Mouse (Mus musculus) midbrain, embryonic 11.5 days (tissue): ENCODE data around the gene Rsph10b. TPM values are rescaled to one million over a fixed set of nuclear protein-coding genes. Genes with fewer than 3 reads are reported as not detected.
A peak's percentile ranks its signal among the peaks of the same experiment; 100 is the strongest.

Experiments used
- ATAC-seq: fragments of 200-750 bp; cut with Nextera tagmentation; 2 replicates; pipeline ENCODE4 v1.8.0; 2017; ENCODE audit warnings: moderate TSS enrichment, moderate library complexity; ENCODE audit not compliant: low FRiP score
- DNase-seq: peaks from one replicate; pipeline ENCODE4 v3.0.0; 2015; ENCODE audit warnings: low spot score; ENCODE audit errors: missing footprints
- H3K27ac ChIP-seq: fragments of 300-500 bp; sonication (generic); 2 replicates; pipeline ENCODE4 v1.5.1; 2014; ENCODE audit warnings: low read depth, low read length
- H3K27me3 ChIP-seq: fragments of 300-500 bp; sonication (generic); 2 replicates; pipeline ENCODE4 v1.6.1; 2014; ENCODE audit warnings: mild to moderate bottlenecking, low read length, moderate library complexity, mixed read lengths; ENCODE audit not compliant: control insufficient read depth, insufficient read depth
- H3K36me3 ChIP-seq: fragments of 300-500 bp; sonication (generic); 2 replicates; pipeline ENCODE4 v1.6.1; 2014; ENCODE audit warnings: mild to moderate bottlenecking, low read length, moderate library complexity, mixed read lengths; ENCODE audit not compliant: control insufficient read depth, insufficient read depth
- H3K4me1 ChIP-seq: fragments of 300-500 bp; sonication (generic); 2 replicates; pipeline ENCODE4 v1.6.1; 2014; ENCODE audit warnings: low read length; ENCODE audit not compliant: control insufficient read depth, insufficient read depth
- H3K4me2 ChIP-seq: fragments of 300-500 bp; sonication (generic); 2 replicates; pipeline ENCODE4 v1.6.1; 2014; ENCODE audit warnings: mild to moderate bottlenecking, moderate library complexity
- H3K4me3 ChIP-seq: fragments of 300-500 bp; sonication (generic); 2 replicates; pipeline ENCODE4 v1.5.1; 2014; ENCODE audit warnings: low read depth, low read length
- H3K9ac ChIP-seq: fragments of 300-500 bp; sonication (generic); 2 replicates; pipeline ENCODE4 v1.6.1; 2014; ENCODE audit warnings: low read length
- H3K9me3 ChIP-seq: fragments of 300-500 bp; sonication (generic); 2 replicates; pipeline ENCODE4 v1.6.1; 2016; ENCODE audit warnings: low read length; ENCODE audit not compliant: control insufficient read depth
- WGBS: fragments of 180-500 bp; shearing (Covaris S2); extraction: QIAGEN DNeasy Blood & Tissue Kit; methylation state at CpG from one replicate; pipeline ENCODE4 v1.1.7; 2014; 5-methylcytosine and 5-hydroxymethylcytosine counted together
- polyA plus RNA-seq: library from polyadenylated mRNA; unstranded; fragments of >200 nt; fragmentation: Nextera tagmentation; extraction: Ambion mirVana; gene quantifications from 2 replicates; pipeline ENCODE4 v1.2.1, GENCODE M21; 2014

The Rsph10b gene
- polyA plus RNA-seq, 1 experiment from 2014 or later = 0.56 TPM

DNA sequence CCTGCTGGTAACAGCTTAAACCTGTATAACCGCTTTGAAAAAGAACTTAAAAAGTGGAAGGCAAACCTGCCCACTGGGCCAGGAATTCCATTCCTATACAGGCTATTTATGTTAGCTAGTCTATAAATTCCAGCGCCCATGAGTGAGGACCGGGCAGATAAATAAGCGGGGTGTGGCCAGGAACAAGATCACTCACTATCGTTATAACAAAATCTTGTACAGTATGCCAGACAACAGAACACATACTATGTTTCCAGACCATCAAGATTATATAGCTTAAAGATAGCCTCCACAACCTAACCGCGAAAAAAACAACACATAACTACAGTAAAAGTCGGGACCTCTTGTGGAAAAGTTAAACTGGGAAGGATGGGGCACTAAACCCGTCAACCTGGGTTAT is 23.9 kb upstream of the Rsph10b start:
- Histone ChIP-seq H3K27me3 (no peaks in the 10 kb centered on the region), H3K36me3 (peaks cover 7% of the 10 kb centered on the region; the same call in 1 of the 2 replicates), H3K4me1 (peaks cover 15% of the 10 kb centered on the region), H3K9me3 (no peaks in the 10 kb centered on the region), H3K4me2 (peak overlapping the region; percentile 62), H3K4me3 (peak overlapping the region; percentile 71), H3K27ac (no peak overlapping the region; the same call in 1 of the 2 replicates), H3K9ac (peak overlapping the region; percentile 68)
- whole genome bisulfite sequencing = 2% methylated on average over 9 of the region's 9 CpGs
- no peak for ATAC-seq
- DNase-seq = peak; percentile 91

DNA sequence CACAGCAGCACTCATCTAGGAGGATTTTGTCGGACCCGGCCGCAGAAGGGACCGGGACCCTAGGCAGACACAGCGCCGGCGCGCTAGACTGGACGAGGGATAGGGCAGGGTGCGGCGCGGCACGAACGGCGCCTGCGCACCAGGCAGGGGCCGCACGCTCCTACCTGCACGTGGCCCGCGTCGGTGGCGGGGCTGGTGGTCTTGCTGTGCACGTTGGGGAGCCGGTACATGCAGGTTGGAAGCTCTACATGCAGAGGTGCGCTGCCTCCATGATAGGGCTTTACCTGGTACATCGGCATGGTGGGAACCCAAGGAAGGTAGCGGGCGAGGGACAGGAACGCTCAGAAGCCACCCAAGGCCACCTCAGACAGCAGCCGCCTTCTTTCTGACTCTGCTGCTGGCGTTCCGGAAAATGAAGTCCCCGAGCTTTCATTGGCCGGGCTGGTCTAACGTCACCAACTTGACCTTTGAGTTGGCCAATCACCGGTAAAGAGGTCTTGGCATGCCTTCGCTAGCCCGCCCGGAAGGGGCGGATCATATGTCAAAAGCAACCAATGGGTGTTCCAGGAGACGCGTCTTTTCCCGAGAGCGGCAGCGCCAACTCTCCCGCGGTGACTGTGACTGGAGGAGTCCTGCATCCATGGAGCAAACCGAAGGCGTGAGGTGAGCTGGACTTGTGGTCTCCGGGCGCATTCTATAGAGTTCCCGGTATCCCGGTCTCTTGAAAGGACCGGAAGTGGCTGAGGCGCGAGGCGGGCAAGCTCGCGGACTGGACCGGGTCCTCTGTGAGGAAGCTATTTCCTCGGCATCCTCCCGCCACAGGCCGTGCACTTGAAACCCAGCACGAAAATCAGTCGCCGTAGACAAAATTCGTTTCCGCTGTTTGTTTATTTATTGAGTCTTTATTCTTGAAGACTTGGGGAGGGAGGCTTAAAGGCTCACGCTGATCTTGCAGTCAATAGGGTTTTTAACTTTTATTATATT is 23.1 kb upstream of the Rsph10b start, which contains the start of the genes Aimp2 and Pms2:
TSS of gene Aimp2 (minus strand) at position 431 of the 984 bp plus-strand sequence.
TSS of gene Pms2 (plus strand) at position 548 of the 984 bp plus-strand sequence.
- no peaks in the 10 kb centered on the region for H3K9me3 ChIP-seq
- DNase-seq (peak; percentile 99), ATAC-seq (peak; percentile 100)
- H3K27ac ChIP-seq = peak within 1 kb of the TSS; percentile 61
- peak within 1 kb of the TSS; percentile 69 for H3K9ac ChIP-seq
- H3K4me1 ChIP-seq = peaks cover 15% of the 10 kb centered on the region
- under 1% methylated on average over 70 of the region's 70 CpGs for WGBS
- H3K36me3 ChIP-seq = peaks cover 2% of the 10 kb centered on the region; the same call in 1 of the 2 replicates
- H3K4me3 ChIP-seq = peak within 1 kb of the TSS; percentile 71
- H3K4me2 ChIP-seq = peak within 1 kb of the TSS; percentile 62
- no peaks in the 10 kb centered on the region for H3K27me3 ChIP-seq

DNA sequence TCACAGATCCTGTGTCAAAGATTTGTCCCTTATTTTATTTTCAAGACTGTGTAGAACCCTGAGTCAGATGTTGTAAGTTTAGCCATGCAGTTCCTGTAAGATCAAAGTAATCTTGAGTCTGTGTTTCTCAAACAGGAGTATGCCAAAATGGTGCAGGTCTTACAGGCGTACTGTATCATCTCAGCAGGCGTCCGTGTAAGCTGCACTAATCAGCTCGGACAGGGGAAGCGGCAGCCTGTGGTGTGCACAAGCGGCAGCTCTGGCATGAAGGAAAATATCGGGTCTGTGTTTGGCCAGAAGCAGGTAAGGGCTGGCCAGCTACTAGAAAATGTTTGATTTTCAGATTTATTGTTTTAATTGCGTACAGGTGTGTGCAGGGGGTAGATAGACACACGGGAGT is 16.6 kb upstream of the Rsph10b start:
- H3K27me3 ChIP-seq = no peaks in the 10 kb centered on the region
- H3K36me3 ChIP-seq = peaks cover 15% of the 10 kb centered on the region; the same call in 1 of the 2 replicates
- no peak overlapping the region for H3K4me3 ChIP-seq
- no peaks in the 10 kb centered on the region for H3K9me3 ChIP-seq
- no peaks in the 10 kb centered on the region for H3K4me1 ChIP-seq
- H3K4me2 ChIP-seq = no peak overlapping the region
- 91% methylated on average over 9 of the region's 9 CpGs for WGBS
- DNase-seq (no peak), ATAC-seq (no peak)
- no peak overlapping the region for H3K9ac ChIP-seq
- no peak overlapping the region for H3K27ac ChIP-seq

DNA sequence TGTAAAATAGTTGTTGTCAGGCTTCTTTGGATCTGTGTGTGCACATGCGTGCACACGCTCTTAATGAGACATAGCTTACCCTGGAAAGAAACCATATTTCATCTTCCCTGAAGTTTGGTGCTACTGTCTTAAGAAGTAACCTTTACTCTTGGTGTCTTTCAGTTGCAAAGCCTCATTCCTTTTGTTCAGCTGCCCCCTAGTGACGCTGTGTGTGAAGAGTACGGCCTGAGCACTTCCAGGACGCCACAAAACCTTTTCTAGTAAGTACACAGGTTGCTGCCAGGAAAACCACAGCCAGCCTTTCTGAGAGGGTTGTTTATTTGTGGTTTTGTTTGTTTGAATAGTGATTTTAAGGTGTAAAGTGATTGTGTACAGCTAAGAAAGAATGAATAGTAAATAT is 15.4 kb upstream of the Rsph10b start:
- no peak for ATAC-seq
- Histone ChIP-seq H3K27ac (no peak overlapping the region), H3K4me1 (no peaks in the 10 kb centered on the region), H3K27me3 (no peaks in the 10 kb centered on the region), H3K9me3 (no peaks in the 10 kb centered on the region), H3K4me2 (no peak overlapping the region), H3K36me3 (peaks cover 15% of the 10 kb centered on the region; the same call in 1 of the 2 replicates), H3K9ac (no peak overlapping the region), H3K4me3 (no peak overlapping the region)
- DNase-seq = no peak
- WGBS = 58% methylated on average over 5 of the region's 5 CpGs

DNA sequence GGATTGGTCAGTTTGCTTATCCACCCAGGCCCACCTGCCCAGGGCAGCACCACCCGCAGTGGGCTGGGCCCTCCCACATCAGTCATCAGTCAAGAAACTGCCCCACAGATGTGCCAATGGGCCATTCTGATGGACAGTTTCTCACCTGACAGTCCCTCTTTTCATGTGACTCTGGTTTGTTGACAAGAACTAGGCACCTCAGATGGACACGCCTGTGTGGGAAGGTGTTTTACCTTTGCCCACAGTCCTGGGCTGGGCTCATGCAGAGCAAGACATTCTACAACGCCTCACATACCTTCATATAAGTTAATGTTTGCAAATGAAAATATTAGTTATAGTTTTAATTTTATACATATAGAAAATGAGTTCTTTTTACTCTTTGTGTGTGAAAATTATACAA is 14.7 kb upstream of the Rsph10b start:
- WGBS = 94% methylated on average over 3 of the region's 3 CpGs
- ATAC-seq (no peak), DNase-seq (no peak)
- Histone ChIP-seq H3K27me3 (no peaks in the 10 kb centered on the region), H3K9ac (no peak overlapping the region), H3K4me1 (no peaks in the 10 kb centered on the region), H3K27ac (no peak overlapping the region), H3K4me2 (no peak overlapping the region), H3K9me3 (no peaks in the 10 kb centered on the region), H3K4me3 (no peak overlapping the region), H3K36me3 (peaks cover 15% of the 10 kb centered on the region; the same call in 1 of the 2 replicates)

DNA sequence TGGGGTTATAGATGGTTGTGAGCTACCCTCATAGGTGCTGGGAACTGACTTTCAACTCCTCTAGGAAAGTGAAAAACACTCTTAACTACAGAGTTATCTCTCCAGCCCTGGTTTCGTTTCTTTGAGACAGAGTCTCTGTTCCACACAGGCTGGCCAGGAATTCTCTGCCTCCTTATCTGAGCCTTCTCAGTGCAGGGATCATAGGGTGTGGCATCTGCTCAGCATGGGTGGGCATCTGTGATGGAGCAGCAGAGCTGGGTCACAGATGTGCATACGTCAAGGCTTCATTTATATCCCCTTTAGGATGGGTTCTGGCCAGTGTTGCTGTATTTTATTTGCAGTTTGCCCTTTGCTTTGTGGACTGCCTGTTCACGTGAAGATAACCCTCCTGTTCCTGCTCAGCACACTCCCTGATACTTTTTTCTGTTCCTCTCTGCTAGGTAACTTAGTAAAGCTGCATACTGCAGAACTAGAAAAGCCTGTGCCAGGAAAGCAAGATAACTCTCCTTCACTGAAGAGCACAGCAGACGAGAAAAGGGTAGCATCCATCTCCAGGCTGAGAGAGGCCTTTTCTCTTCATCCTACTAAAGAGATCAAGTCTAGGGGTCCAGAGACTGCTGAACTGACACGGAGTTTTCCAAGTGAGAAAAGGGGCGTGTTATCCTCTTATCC is 7.9 kb upstream of the Rsph10b start:
- H3K36me3 ChIP-seq = peaks cover 17% of the 10 kb centered on the region
- no peak overlapping the region for H3K4me2 ChIP-seq
- no peak for ATAC-seq
- H3K4me1 ChIP-seq = no peaks in the 10 kb centered on the region
- no peaks in the 10 kb centered on the region for H3K9me3 ChIP-seq
- no peak overlapping the region for H3K4me3 ChIP-seq
- H3K27me3 ChIP-seq = no peaks in the 10 kb centered on the region
- no peak overlapping the region for H3K27ac ChIP-seq
- WGBS = 92% methylated on average over 6 of the region's 6 CpGs
- H3K9ac ChIP-seq = no peak overlapping the region
- DNase-seq = no peak

DNA sequence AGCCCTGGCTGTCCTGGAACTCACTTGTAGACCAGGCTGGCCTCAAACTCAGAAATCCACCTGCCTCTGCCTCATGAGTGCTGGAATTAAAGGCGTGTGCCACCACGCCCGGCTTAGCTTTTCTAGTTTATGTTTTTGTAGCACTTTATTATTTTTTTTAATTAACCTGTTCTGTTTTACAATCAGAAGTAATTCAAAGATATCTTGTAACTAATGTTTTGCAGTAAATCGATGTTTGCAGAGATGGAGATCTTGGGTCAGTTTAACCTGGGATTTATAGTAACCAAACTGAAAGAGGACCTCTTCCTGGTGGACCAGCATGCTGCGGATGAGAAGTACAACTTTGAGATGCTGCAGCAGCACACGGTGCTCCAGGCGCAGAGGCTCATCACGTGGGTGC is 5.0 kb upstream of the Rsph10b start, which contains the start of gene Gm42421:
TSS of gene Gm42421 (plus strand) at position 301 of the 400 bp plus-strand sequence.
- H3K9ac ChIP-seq = no peak within 1 kb of the TSS
- H3K36me3 ChIP-seq = peaks cover 17% of the 10 kb centered on the region
- H3K27ac ChIP-seq = no peak within 1 kb of the TSS
- no peak within 1 kb of the TSS for H3K4me3 ChIP-seq
- WGBS = 93% methylated on average over 8 of the region's 8 CpGs
- ATAC-seq (no peak), DNase-seq (no peak)
- H3K4me2 ChIP-seq = no peak within 1 kb of the TSS
- no peaks in the 10 kb centered on the region for H3K9me3 ChIP-seq
- H3K27me3 ChIP-seq = no peaks in the 10 kb centered on the region
- no peaks in the 10 kb centered on the region for H3K4me1 ChIP-seq

DNA sequence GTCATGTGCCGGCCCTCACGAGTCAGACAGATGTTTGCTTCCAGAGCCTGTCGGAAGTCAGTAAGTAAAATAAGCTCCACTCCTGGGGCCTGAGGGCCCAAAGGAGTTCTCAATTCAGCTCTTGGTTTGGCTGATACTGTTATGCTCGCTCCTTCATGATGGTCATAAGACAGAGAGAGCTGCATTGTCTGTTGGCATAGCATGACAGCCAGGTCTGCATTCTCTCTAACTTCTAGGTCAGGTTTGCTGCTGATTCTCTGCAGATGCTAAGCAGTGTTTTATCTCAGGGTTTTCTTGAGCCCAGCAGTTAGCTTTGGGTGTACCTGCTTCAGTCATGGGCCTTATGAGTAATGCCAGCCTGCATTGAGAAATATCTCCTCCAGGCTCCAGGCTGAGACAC is 3.5 kb upstream of the Rsph10b start:
- H3K9ac ChIP-seq = no peak overlapping the region
- 93% methylated on average over 4 of the region's 4 CpGs for WGBS
- H3K4me1 ChIP-seq = no peaks in the 10 kb centered on the region
- peaks cover 17% of the 10 kb centered on the region for H3K36me3 ChIP-seq
- H3K27me3 ChIP-seq = no peaks in the 10 kb centered on the region
- no peak overlapping the region for H3K27ac ChIP-seq
- no peaks in the 10 kb centered on the region for H3K9me3 ChIP-seq
- H3K4me3 ChIP-seq = no peak overlapping the region
- ATAC-seq = no peak
- DNase-seq = no peak
- no peak overlapping the region for H3K4me2 ChIP-seq

DNA sequence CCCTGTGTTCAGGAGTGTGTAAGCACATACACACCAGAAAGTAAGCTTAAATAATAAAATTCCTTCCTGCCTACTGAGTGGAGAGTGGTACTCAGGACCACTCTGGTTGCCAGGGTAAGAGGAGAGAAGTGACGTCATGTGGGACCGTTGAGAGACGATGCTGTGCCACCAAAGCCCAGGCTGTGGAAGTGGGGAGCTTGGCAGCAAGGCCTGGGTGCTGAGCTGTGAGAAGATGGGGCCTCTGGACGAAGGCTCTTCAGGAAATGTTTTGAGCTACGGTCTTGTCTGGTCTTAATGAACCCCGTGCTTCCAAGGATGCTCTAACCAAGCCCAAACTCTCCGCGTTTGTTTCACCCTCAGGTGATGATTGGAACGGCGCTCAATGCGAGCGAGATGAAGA is 2.2 kb upstream of the Rsph10b start:
- no peak overlapping the region for H3K9ac ChIP-seq
- no peak overlapping the region for H3K4me3 ChIP-seq
- no peaks in the 10 kb centered on the region for H3K27me3 ChIP-seq
- H3K4me2 ChIP-seq = no peak overlapping the region
- H3K4me1 ChIP-seq = no peaks in the 10 kb centered on the region
- no peak for ATAC-seq
- no peak overlapping the region for H3K27ac ChIP-seq
- peaks cover 11% of the 10 kb centered on the region for H3K36me3 ChIP-seq
- no peak for DNase-seq
- WGBS = 97% methylated on average over 12 of the region's 12 CpGs
- H3K9me3 ChIP-seq = no peaks in the 10 kb centered on the region
